In the genomic region with DNA sequence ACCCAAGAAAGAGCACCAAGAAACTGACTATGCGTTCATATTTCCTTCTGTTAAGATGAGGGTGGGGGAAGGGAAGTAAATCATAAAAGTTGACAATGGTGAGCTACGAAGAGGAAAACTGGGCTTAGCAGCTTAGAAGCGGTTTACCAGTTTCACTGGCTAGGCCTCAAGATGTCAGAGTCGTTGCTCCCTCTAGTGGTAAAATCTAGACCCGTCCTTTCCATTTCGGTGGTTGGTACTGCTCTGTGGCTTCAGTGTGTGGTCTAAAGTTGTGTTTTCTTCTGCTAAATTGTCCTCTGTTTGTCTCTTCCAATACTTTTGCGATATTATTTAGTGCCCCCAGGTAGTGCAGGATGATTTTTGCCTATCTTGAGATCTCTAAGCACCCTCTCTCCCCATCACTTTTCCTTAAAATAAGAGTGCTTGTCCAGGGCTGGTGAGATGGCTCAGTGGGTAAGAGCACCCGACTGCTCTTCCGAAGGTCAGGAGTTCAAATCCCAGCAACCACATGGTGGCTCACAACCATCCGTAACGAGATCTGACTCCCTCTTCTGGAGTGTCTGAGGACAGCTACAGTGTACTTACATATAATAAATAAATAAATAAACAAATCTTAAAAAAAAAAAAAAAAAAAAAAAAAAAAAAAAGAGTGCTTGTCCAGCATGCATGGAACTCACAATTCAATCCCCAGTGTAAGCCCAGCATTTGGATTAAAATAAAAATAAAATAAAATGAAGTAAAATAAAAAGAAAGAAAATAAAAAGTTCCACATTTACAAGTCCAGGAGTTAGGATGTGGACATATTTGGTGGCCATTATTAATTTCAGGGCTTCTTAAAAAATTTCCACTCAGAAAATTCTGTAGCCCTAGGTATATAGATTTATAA, we compare ENCODE assay signal across 10 mouse cellular contexts. TPM values are rescaled to one million over a fixed set of nuclear protein-coding genes. Genes with fewer than 3 reads are reported as not detected.
DNase-seq lines count a peak whose midpoint lies in the region; ATAC-seq lines count a peak whose summit lies in the region.
"Had no signal": no experiment of that assay in that cellular context is flagged by ENCODE, and none has a peak within 500 bp of the region (broad histone marks: within the 10 kb centered on the region; RNA-seq: fewer than 3 reads in every experiment).

No protein-coding gene starts in this region.

- intact Hi-C loops in gastrocnemius, postnatal 36 days (cut with DNase I): no loop called here

- H3K9me3 ChIP-seq in forebrain, embryonic 13.5 days (replicated peaks): no peaks in the 10 kb centered on the region
- no peaks in the 10 kb centered on the region for H3K9me3 ChIP-seq in lung, embryonic 16.5 days (ENCODE audit: control insufficient read depth, low read length)

- H3K27me3 ChIP-seq in forebrain, embryonic 13.5 days: no peaks in the 10 kb centered on the region
- no peaks in the 10 kb centered on the region for H3K27me3 ChIP-seq in lung, embryonic 16.5 days (ENCODE audit: control insufficient read depth, insufficient read depth, low read depth, low read length)

- H3K4me1 ChIP-seq in forebrain, embryonic 13.5 days: no peaks in the 10 kb centered on the region
- no peaks in the 10 kb centered on the region for H3K4me1 ChIP-seq in lung, embryonic 16.5 days (replicated peaks; ENCODE audit: control insufficient read depth, insufficient read depth, low read length)

- peak; percentile 8 for DNase-seq in gastrocnemius, adult 18-20 months (ENCODE audit: low spot score)
- DNase-seq in gastrocnemius, postnatal 36 days: no peak
- DNase-seq in CD4-positive, CD25-positive, alpha-beta regulatory T cell, adult 2 months (ENCODE audit: low read depth, low spot score): peak; percentile 88
- DNase-seq in c-Kit-positive CD71-positive TER-119-negative erythroid progenitor cells, embryonic 14.5 days (ENCODE audit: low read depth): peak; percentile 59
- peak; percentile 13 to 17 for DNase-seq in kidney, adult 8-10 months
- peak; percentile 73 for DNase-seq in retina, postnatal 7 days (ENCODE audit: low read depth, low spot score)

- no peak overlapping the region for H3K27ac ChIP-seq in forebrain, embryonic 13.5 days
- no peak overlapping the region for H3K27ac ChIP-seq in lung, embryonic 16.5 days (ENCODE audit: low read length)
- H3K27ac ChIP-seq: macrophage had no signal

- no peak overlapping the region for H3K4me2 ChIP-seq in forebrain, embryonic 13.5 days
- no peak overlapping the region for H3K4me2 ChIP-seq in lung, embryonic 16.5 days (ENCODE audit: low read depth, low read length)

- ATAC-seq in forebrain, embryonic 13.5 days: peak; percentile 83
- peak; percentile 72; the same call in 1 of the 2 replicates for ATAC-seq in lung, embryonic 16.5 days (ENCODE audit: low read depth)

- H3K9ac ChIP-seq in forebrain, embryonic 13.5 days: no peak overlapping the region
- H3K9ac ChIP-seq in lung, embryonic 16.5 days (ENCODE audit: low read length): no peak overlapping the region

- H3K36me3 ChIP-seq in forebrain, embryonic 13.5 days (ENCODE audit: poor library complexity, severe bottlenecking): no peaks in the 10 kb centered on the region
- no peaks in the 10 kb centered on the region for H3K36me3 ChIP-seq in lung, embryonic 16.5 days (ENCODE audit: control insufficient read depth, insufficient read depth, low read length)

- WGBS in forebrain, embryonic 13.5 days: 22% methylated on average over 11 of the region's 11 CpGs
- WGBS in lung, embryonic 16.5 days: 19% methylated on average over 9 of the region's 11 CpGs

- no peak overlapping the region for H3K4me3 ChIP-seq in forebrain, embryonic 13.5 days
- no peak overlapping the region for H3K4me3 ChIP-seq in lung, embryonic 16.5 days (ENCODE audit: low read length)

RNA-seq across cellular contexts. Expression of gene Zfp287, which starts 38.2 kb away (rescaled TPM):
- total RNA-seq in gastrocnemius, adult 18-20 months (2021): 1 to 10 TPM in 1 of 2 experiments, under 1 TPM in 1; 0.96 to 1.3 TPM
- total RNA-seq in gastrocnemius, postnatal 36 days (2021): 1 to 10 TPM in 1 of 2 experiments, under 1 TPM in 1; 0.89 to 1.2 TPM
- polyA plus RNA-seq in forebrain, embryonic 13.5 days (2015; fragmentation: Nextera tagmentation; extraction: Ambion mirVana): 17.9 and 21.2 TPM in 2 replicates
- polyA plus RNA-seq in lung, embryonic 16.5 days (2015; fragmentation: Nextera tagmentation; extraction: Ambion mirVana): 5.4 and 5.8 TPM in 2 replicates

RNA-seq across cellular contexts. Expression of gene Mmgt2, which starts 45.1 kb away (rescaled TPM):
- total RNA-seq in gastrocnemius, adult 18-20 months (2021): 1 to 10 TPM; 3.3 to 3.6 TPM
- total RNA-seq in gastrocnemius, postnatal 36 days (2021): 1 to 10 TPM; 3.9 to 4.0 TPM
- polyA plus RNA-seq in forebrain, embryonic 13.5 days (2015; fragmentation: Nextera tagmentation; extraction: Ambion mirVana): 31.3 and 33.2 TPM in 2 replicates
- 34.6 and 38.1 TPM in 2 replicates for polyA plus RNA-seq in lung, embryonic 16.5 days (2015; fragmentation: Nextera tagmentation; extraction: Ambion mirVana)

RNA-seq across cellular contexts. Expression of gene Lrrc75a, which starts 45.2 kb away (rescaled TPM):
- total RNA-seq in gastrocnemius, adult 18-20 months (2021): 1 to 10 TPM; 3.2 to 3.5 TPM
- total RNA-seq in gastrocnemius, postnatal 36 days (2021): 1 to 10 TPM; 3.5 to 4.3 TPM
- 8.0 and 9.4 TPM in 2 replicates for polyA plus RNA-seq in forebrain, embryonic 13.5 days (2015; fragmentation: Nextera tagmentation; extraction: Ambion mirVana)
- 10.6 and 11.8 TPM in 2 replicates for polyA plus RNA-seq in lung, embryonic 16.5 days (2015; fragmentation: Nextera tagmentation; extraction: Ambion mirVana)

RNA-seq across cellular contexts. Expression of gene Gm10428, which starts 59.4 kb away (rescaled TPM):
- not detected for total RNA-seq in gastrocnemius, adult 18-20 months (2021)
- total RNA-seq in gastrocnemius, postnatal 36 days (2021): not detected
- polyA plus RNA-seq in forebrain, embryonic 13.5 days (2015; fragmentation: Nextera tagmentation; extraction: Ambion mirVana): not detected in 2 replicates
- polyA plus RNA-seq in lung, embryonic 16.5 days (2015; fragmentation: Nextera tagmentation; extraction: Ambion mirVana): not detected in 2 replicates
- total RNA-seq: adrenal gland, postnatal 4 days had no signal
- polyA plus RNA-seq: macrophage had no signal

Comparison
In these comparisons a context has a peak if more than half of its experiments do, and no peak if none do; other contexts are left out.
1. DNase-seq: peak in gastrocnemius, adult 18-20 months (single experiment), CD4-positive, CD25-positive, alpha-beta regulatory T cell, adult 2 months (single experiment), c-Kit-positive CD71-positive TER-119-negative erythroid progenitor cells, embryonic 14.5 days (single experiment), kidney, adult 8-10 months (2 of 2) and retina, postnatal 7 days (single experiment); none in gastrocnemius, postnatal 36 days (0 of 2).